Mouse (Mus musculus) embryonic fibroblast, embryonic 13.5 days (primary cell): ENCODE measurements at regions not wholly inside any gene's neighbourhood (a gene's known extent, or its start where the extent isn't known, plus 50 kb on each side); places are given as distances from the start of the nearest gene placed in this dataset.

ENCODE experiments used
- CTCF ChIP-seq: IDR thresholded peaks from 2 replicates; pipeline ENCODE4 v1.5.1; 2011; ENCODE audit warnings: mild to moderate bottlenecking, control low read depth, low read length, moderate library complexity, borderline replicate concordance; ENCODE audit not compliant: insufficient read depth
- POLR2A ChIP-seq: IDR thresholded peaks from 2 replicates; pipeline ENCODE4 v1.6.1; 2011; ENCODE audit warnings: low read depth, mild to moderate bottlenecking, control low read depth, low read length, moderate library complexity

- TF ChIP-seq CTCF: no peak
- no peak for TF ChIP-seq POLR2A
Measured at GRCm38 (mm10) chr14:68934611-68935302, 359.3 kb downstream of the Synb start.
